Mouse (Mus musculus) retina, embryonic 14.5 days (tissue): Measurements from ENCODE around the gene Dnmbp.
"Not testable (repeated sequence)": the region's sequence is repeated elsewhere in the genome, so short reads cannot be mapped to it uniquely, and the experiment has no call there.

Experiments
- DNase-seq: peaks from one replicate; pipeline ENCODE4 v3.0.0-alpha.2; 2015; ENCODE audit warnings: low spot score

Gene Dnmbp

DNA sequence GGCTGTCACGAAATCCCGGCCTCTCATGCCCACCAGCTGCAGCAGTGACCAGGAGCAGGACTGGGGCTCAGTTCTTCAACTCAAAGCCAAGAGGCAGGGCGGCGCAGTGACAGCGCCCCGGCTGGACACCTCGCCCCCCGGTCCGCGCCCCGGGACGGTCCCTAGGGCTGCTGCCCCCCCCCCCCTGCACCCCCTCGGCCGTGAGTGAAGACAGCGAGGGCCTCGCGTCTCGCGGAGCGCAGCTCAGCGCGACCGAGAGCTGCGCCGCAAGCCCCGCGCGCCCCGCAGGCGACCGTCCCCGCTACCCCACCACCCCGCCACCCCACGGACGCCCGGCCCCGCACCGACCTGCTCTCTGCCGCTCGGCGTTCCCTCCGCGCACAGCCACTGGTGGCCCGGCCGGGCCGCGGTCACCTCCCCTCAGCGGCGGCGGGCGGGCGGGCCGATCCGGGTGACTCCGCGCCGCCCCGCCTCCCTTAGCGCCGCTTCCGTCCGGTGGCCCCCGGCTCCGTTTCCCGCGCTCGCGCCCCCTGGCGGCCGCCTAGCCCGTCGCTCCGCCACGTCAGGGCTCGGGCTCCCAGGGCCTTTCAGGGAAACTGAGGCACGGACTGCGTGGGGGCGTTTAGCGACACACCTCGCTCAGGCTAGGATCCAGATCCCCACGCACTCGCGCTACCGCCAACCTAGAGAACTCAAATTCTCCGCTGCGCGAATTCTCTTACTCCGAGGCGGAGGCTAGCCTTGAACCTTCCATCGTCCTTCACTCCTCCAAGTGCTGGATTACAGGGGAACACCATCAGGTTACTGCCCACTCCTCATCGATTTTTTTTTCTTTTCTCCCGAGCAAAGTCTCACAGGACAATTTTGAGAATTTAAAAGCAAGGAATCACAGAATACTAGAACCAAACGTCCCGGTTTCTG lies at the start of gene Dnmbp:
Dnmbp (minus strand) TSS at position 423 of the 921 bp plus-strand sequence.
- DNase-seq = peak; percentile 83

DNA sequence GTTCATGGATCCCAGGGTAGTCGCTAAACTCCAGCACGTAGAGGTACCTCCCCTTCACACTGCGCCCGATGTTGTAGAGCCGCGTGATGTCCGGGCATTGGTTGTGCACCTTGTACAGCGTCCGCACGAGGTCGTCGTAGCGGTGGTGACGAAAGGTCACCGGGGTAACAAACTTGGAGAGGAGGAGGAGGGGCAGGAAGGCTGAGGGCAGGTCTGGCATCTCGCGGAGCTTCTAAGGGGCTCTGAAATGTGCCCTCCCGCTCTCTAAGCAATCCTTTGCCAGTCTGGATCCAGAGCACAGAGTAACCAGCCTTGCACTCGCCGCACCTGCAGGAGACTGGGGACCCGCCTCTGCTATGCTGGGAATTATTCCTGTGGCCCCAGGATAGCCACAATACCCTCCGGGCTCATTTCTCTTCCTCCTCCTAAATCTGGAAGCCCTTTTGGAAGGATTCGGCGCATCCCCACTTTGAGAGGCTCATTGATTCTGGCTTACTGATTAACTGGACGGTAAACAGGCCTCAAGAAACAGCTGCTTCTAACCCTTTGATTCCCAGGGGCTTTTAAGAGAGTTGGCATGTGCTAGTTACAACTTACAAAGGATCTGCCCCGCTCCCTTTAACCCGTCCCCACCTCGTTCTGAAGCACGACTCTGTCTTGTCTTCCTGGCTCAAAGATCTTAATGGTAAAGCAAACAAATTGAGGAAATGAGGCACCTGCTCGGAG lies 46.2 kb upstream of the Dnmbp start, which contains the start of gene Cpn1:
Cpn1 (minus strand) TSS at position 488 of the 726 bp plus-strand sequence.
- DNase-seq = peak; percentile 18

DNA sequence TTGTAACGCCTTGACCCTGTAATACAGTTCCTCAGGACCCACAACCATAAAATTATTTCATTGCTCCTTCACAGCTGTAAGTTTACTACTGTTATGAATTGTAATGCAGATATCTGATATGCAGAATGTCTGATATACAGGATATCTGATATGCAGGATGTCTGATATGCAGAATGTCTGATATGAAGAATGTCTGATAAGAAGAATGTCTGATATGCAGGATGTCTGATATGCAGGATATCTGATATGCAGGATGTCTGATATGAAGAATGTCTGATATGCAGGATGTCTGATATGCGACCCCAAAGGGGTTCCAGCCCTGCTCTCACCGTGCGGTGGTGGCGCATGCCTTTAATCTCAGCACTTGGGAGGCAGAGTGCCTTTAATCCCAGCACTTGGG lies 42.0 kb upstream of the Dnmbp start:
- DNase-seq = no peak

DNA sequence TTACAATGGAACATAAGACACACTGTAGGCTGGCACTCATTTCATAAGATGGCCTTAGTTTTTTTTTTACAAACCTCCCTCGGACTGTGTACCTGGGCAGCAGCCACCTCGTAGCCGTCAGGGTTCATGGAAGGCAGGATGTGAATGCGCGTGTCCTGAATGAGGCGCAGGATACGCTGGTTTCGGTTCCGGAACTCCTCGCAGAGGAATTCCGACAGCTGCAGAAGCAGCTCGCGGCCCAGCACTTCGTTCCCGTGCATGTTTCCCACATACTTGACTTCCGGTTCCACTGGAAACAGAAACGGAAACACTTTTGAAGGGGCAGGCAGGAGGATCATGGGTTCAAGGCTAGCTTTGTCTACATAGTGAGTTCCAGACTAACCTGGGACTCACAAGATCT lies 40.7 kb upstream of the Dnmbp start:
- DNase-seq = no peak

DNA sequence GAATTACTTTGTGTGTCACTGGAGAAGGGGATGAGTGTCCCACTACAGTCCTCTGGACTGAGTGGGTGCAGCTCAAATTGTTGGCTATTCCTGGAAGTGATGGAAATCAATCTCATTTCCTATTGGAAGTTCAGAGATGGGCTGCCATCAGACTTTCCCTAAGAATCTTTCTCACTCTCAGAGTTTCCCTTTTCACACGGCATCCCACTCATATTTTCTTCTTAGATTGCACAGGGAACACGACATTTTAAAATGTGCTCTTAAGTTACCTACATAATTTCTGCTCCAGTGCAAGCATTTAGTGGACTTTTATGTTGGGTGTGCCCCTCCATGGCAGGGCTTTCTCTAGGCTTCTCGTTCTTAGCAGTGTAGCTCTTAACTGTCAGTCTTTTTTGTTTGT lies 37.8 kb upstream of the Dnmbp start:
- DNase-seq = no peak

DNA sequence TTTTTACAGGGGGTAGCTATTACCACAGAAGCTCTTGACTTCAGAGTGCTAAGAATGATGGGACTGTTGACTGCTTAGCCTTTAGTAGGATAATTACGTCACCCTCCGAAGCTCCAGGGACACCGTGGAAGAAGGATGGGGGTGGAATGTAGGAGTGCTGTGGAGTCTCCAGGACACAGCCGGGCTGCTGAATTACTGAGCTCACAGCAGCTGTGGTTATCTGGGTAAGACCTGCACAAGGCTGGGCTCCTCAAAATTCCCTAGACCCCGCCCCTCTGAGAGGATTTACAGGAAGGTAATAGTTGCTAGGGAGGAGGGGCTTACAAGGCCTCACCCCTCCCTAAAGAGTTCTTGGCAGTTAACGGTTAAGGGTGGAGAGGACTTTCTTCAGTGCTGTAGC lies 36.7 kb upstream of the Dnmbp start:
- DNase-seq = no peak

DNA sequence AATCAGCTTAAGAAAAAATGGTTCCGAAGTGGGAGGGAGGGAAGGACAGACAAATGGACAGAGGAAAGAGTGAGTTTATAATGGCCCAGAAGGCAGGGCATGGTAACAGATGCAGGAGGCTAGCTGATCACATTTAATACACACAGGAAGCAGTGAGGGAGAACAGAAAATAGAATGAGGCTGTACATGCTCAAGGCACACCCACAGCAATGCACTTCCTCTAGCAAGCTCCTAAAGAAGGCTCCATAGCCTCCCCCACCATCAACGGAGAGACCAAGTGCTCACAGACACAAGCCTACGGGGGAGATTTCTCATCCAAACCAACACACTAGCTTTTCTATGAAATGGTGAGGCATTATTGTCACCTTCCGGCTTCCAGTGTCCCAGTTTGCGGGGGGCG lies 34.2 kb upstream of the Dnmbp start:
- DNase-seq = no peak

DNA sequence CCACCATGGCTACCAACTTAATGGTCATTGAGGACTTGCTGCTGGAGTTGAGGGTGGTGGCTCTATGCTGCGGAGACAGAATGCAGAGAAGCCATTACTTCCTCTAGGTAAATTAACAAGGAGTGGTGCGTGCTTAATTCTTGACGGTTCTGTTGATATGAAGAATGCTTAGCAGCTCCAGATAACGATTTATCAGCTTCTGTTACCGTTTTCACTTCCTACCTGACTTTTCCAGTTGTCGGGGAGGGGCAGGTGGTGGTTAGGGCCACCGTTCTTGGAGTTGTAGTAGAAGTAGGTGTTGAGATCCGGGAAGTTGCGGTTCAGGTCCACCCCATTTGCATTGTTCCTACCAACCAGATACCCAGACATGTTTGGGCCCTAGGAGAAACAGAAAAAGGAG lies 33.7 kb upstream of the Dnmbp start:
- DNase-seq = no peak

DNA sequence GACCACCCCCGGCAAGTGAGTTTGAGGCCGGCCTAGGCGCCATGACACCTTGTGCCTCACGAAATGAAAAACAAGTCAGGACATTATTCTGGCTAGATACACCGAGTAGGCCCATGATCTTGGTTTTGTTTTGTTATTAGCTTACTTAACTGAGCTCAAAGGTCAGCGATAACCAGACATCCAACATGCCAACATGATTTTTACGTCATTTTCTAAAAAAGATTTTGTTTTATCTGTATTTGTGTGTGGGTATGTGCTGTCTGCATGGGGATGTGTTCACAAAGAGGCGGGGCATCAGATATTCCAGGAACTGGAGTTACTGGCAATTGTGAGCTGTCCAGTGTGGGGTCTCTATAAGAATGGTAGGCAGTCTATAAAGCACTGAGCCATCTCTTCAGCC lies 32.1 kb upstream of the Dnmbp start:
- no peak for DNase-seq

DNA sequence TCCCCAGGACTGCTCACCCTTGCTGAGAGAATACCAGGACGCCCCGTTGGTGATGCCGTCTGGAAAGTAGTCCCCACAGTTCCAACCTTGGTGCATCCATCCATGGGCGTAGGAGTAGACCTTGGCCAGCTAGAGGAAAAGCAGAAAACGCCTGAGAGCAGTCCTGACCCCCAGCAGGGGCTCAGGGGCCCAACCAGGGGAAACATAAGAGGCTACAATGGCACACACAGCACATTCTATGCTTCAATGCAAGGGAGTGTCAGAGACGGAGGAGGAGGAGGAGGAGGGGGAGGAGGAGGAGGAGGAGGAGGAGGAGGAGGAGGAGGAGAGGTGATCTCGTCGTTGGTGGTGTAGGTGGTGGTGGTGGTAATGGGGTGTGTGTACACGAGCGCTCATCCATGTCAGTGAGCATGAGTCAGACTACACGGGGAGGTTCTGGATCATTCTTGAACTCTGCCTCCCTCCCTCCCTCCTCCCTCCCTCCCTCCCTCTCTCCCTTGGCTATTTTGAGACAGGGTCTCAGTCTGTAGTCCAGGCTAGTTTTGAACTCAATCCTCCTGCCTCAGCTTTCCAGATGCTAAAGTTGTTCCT lies 28.5 kb upstream of the Dnmbp start:
- peak; percentile 16 for DNase-seq

DNA sequence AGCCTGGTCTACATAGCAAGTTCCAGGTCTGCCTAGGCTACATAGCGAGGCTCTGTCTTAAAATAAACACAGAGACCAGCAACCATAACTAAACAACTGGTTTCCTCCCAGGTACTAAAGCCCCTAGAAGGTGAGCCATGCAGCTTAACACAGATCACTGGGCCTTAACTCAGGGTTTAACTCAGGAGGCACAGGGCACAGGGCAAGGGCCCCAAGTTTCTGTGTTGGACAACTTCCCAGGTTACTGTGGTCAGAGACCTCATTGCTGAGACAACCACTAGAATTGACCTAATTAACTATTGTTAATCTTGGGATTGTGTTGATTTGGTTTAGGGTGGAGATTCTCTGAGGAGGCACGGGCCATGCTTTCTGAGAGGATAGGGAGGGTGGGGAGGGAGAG lies 26.5 kb upstream of the Dnmbp start:
- no peak for DNase-seq

DNA sequence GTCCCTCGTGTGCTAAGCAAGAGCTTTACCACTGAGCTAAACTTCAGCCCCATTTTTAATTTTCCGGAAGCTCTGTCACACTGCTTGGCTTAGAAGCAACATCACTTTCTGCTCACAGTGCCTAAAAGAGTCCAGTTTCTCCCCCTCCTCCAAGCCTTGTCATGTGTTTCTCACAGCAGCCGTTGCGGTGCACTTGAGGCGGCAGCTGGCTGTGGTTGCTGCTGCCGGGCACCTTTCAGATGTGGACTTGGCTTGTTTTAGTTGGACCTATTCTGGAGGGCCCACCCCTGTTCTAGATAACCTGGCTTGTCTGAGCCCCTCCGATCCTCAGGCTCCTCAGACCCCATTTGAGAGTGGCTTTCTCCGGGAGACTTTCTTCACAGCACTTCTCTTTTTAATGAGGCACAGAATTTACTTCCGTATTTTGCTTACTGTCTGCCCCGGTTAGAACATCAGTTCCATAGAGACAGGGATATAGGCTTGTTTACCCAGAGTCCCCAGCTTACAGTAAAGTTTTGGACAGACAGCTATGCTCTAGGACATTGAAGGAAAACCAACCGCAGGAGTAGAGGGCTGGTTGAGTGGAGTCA lies 25.6 kb upstream of the Dnmbp start:
- no peak for DNase-seq

DNA sequence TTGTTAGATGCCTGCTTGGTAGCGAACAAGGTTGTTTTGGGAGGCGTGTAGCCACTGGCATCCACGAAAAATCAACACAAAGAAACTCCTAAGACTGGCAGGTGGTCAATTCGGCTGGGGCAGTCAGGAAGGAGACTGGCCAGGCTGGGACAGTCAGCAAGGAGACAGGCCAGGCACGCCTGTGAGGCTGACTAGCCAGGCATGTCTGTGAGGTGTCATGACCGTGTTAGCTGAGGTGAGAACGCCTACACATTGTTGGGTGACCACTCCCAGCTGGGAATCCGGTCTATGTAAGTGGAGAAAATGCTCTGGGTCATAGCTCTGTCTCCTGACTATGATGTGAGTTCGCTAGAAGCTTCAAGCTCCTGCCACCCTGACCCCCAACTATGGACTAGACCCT lies 22.8 kb upstream of the Dnmbp start:
- no peak for DNase-seq

DNA sequence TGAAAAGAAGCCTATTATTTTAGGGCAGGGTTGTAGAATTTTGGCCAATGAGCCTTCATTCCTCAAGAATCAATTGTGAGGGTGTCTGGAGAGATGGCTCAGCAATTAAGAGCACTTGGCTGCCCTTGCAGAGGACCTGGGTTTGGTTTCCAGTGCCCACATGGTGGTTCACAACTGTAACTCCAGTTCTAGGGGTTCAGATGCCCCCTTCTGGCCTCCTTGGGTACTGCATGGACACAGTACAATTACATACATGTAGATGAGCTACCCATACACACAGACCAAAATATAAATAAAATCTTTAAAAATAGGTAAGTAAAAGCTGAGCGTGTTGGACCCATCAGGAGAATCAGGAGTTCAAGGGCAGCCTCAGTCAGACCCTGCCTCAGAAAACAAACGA lies 21.2 kb upstream of the Dnmbp start:
- DNase-seq = peak; percentile 25

DNA sequence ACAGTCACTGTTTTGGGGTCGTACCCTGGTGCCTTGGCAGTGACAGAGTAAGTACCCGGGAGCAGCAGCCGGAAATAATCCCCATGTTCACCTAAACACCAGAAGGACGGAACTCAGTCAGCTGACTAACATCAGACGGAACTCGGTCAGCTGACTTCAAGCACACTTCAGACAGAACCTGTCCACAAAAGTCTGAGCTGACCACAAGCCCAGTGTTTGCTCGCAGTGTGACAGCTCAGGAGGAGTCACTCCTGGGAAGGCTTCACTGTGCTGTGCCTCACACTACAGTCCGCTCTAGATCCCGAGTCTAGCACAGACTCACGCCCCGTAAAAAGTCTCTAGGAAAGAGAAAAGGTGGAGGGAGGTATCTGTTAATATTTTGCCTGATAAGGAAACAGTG lies 20.0 kb upstream of the Dnmbp start:
- DNase-seq = no peak

DNA sequence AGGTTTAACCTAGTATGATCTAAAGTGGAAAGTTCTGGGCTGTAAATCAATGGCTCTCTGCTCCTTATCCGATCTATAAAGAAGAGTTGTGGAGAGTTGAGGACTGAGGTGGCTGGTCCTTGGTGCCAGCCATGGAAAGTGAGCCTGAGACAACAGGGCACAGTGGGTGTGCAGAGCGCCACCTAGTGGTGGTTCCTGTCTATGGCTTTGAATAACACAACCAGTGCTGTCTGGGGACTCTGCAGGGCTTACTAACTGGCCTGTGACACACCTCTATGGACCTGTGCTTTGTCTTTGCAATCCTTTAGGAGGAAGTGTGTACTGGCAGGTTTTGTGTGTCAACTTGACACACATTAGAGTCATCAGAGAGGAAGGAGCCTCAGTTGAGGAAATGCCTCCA lies 19.2 kb upstream of the Dnmbp start:
- peak; percentile 86 for DNase-seq

DNA sequence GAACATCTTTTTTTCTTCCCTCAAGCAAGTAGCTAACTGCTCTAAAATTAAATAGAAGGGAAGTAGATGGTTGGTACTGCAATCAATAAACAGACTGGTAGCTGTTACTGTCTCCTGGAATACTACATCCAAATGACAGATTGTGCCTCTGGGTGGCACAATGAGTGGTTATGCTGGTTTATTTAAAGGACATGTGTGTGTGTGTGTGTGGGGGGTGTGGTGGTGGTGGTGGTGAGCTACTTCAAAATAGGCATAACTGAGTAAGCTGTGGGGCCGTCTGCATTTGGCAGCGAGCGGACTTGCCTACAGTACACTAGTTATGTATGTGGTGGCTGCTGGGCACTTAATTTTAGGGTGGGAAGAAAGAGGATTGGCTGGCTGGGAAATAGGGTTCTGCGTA lies 17.9 kb upstream of the Dnmbp start:
- no peak for DNase-seq

DNA sequence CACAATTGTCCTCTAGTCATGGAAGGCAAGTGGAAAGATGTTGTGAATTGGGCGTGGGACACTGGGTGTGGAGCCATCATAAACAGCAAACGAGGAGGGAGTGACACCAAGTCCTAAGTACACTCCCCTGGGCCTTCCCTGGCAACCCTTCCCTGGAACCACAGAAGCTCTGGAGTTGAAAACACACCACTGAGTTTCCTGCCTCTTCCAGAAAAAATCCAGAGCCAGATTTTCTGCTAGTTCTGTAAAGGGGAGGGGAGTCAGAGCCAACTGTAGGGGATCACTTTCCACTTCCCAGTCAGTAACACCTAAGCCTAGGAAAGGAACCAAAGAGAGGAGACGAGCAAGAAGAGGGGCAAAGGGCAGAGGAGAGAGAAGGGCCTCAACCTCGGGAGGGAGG lies 17.4 kb upstream of the Dnmbp start:
- DNase-seq = no peak

DNA sequence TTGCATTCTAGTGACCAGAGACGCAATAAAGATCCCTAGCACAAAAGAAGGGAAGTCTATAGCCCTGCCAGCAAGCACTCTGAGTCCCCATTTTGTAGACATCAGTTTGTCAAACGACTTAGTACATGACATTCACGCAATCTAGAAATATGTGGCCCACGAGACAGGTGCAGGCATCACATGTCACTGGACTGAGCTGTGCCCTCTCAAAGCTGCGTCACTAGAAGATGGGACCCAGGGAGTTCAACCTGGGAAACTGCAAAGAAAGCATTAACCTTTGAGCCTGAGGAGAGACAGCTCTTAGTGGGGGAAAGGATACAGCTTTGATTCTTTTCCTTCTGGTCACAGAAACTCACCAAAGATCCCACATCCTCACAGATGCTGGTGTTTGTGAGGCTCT lies 15.3 kb upstream of the Dnmbp start:
- DNase-seq = no peak

DNA sequence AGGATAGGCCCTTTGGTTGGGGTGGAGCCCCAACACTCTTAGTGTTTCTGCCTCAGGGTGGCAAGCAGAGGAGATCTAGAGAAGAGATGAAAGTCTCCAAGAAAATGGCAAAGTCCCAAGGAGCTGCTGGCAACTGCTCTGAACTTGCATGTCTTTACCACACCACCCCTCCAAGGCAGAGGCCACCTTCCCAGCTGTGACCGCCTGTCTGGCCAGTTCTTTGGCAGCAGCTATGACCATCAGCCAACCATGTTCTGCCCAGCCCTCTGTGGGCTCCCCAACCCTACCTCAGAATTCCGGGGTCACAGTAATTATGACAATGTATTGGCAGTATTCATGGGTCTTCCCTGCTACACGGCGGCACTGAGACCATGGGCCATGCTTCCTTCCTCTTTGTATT lies 14.9 kb upstream of the Dnmbp start:
- no peak for DNase-seq

DNA sequence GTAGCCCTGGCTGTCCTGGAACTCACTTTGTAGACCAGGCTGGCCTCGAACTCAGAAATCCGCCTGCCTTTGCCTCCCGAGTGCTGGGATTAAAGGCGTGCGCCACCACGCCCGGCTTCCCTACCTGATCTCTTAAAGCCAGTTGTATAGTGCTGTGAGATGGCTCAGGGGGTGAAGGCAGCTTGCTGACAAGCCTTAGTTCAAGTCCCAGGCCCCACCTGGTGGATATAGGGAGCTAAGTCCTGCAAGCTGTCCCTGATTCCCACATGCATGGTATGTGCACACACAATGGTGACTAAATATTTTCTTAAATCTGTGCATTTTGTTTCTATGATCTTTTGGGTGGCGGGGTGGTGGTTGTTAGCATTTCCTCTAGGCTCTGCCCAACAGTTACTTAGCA lies 12.9 kb upstream of the Dnmbp start:
- not testable (repeated sequence) for DNase-seq

DNA sequence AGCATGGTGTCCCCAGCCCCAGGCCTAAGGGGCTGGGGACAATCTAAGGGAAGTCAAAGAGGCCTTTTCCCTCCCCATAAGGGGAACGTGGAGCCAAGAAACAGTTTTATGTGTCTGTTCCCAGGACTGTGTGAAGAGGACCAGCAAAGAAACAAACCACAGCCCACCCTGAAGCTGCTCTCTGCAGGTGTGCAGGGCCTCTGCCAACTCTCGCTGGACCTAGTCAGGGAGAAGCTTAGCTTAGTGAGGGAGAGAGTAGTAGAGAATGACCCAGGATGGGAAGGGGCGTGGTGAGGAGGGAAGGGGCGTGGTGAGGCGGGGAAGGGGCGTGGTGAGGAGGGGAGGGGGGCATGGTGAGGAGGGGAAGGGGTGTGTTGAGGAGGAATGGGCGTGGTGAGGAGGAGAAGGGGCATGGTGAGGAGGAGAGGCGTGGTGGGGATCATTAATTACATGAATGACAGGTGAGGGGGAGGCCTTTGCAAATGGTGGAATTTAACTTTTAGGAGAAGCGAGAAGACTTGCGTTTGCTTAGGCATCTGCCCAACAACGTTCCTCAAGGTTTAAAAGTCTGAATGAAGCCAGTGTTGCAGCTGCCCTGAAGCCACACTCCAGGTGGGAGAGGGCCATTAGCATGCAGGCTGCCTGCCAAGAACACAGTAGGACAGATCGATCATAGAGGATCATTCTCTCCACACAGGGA lies 9.3 kb upstream of the Dnmbp start:
- DNase-seq = no peak
